Mouse (Mus musculus): ENCODE measurements around the gene Spats2l. TPM values are rescaled to one million over a fixed set of nuclear protein-coding genes. Genes with fewer than 3 reads are reported as not detected.

The Spats2l gene
- polyA plus RNA-seq, 1 experiment from 2014 or later = 64.0 TPM

Other genes starting within 250 kb of the Spats2l start
- gene Sgo2a, start 221.8 kb downstream of the Spats2l start, polyA plus RNA-seq (2015; fragmentation: Nextera tagmentation; extraction: Ambion mirVana) = 8.4 and 8.5 TPM in 2 replicates
- 24.3 and 26.3 TPM in 2 replicates for gene Kctd18, start 244.8 kb downstream of the Spats2l start, polyA plus RNA-seq (2015; fragmentation: Nextera tagmentation; extraction: Ambion mirVana)

Measured in midbrain, embryonic 13.5 days (tissue).